Mouse (Mus musculus): ENCODE measurements around the gene Aagab. TPM values are rescaled to one million over a fixed set of nuclear protein-coding genes. Genes with fewer than 3 reads are reported as not detected.

Gene Aagab
- total and polyA plus RNA-seq, 3 experiments, result 16.1 to 27.4 TPM; not detected in 1

- Histone ChIP-seq H3K36me3 (ENCODE audit: control insufficient read depth in 1 of 2, insufficient read depth in 2 of 2, low read length in 2 of 2) (no peaks in the 10 kb centered on the region), H3K4me3 (ENCODE audit: control insufficient read depth in 1 of 2, insufficient read depth in 1 of 2, low read depth in 2 of 2, low read length in 2 of 2) (no peak overlapping the region), H3K27me3 (ENCODE audit: control insufficient read depth in 1 of 2, insufficient read depth in 2 of 2, low read length in 2 of 2) (peaks cover 2 to 3% of the 10 kb centered on the region in 2 experiments), H3K9ac (ENCODE audit: control insufficient read depth, low read depth, low read length, poor library complexity, severe bottlenecking) (no peak overlapping the region), H3K9me3 (replicated peaks; ENCODE audit: insufficient read depth, low read length) (no peaks in the 10 kb centered on the region), H3K4me1 (ENCODE audit: control insufficient read depth in 1 of 2, insufficient read depth in 2 of 2, low read length in 2 of 2) (peaks cover 0 to 3% of the 10 kb centered on the region in 2 experiments; a peak in 2 of 4 replicates), H3K27ac (ENCODE audit: control insufficient read depth, low read depth, low read length) (no peak overlapping the region), H3K79me2 (ENCODE audit: control insufficient read depth, insufficient read depth, low read length, poor library complexity) (no peaks in the 10 kb centered on the region)
- no peak for DNase-seq (ENCODE audit: low read depth, low spot score)
- TF ChIP-seq UBTF (IDR thresholded peaks at IDR 0.05; ENCODE audit: borderline replicate concordance, insufficient read depth, low read depth, low read length) (no peak), E2F4 (IDR thresholded peaks at IDR 0.05; ENCODE audit: borderline replicate concordance, low read depth, low read length) (no peak), KAT2A (conservative IDR thresholded peaks at IDR 0.05; ENCODE audit: low read depth, low read length) (no peak), MAX (IDR thresholded peaks at IDR 0.05; ENCODE audit: low read length) (no peak), ZMIZ1 (IDR thresholded peaks at IDR 0.05; ENCODE audit: low read depth, low read length) (no peak), MYB (IDR thresholded peaks at IDR 0.05; ENCODE audit: low read depth, low read length) (no peak)
These were observed 48.8 kb upstream of the Aagab start for GRCm38 (mm10) chr9:63553628-63554027.

GRCm38 (mm10) chr9:63555460-63555990, 46.9 kb upstream of the Aagab start:
- Histone ChIP-seq H3K79me2 (ENCODE audit: control insufficient read depth, insufficient read depth, low read length, poor library complexity) (no peaks in the 10 kb centered on the region), H3K4me3 (ENCODE audit: control insufficient read depth in 1 of 2, insufficient read depth in 1 of 2, low read depth in 2 of 2, low read length in 2 of 2) (no peak overlapping the region), H3K9ac (ENCODE audit: control insufficient read depth, low read depth, low read length, poor library complexity, severe bottlenecking) (no peak overlapping the region), H3K4me1 (ENCODE audit: control insufficient read depth in 1 of 2, insufficient read depth in 2 of 2, low read length in 2 of 2) (peaks cover 0 to 3% of the 10 kb centered on the region in 2 experiments; a peak in 1 of 4 replicates), H3K36me3 (ENCODE audit: control insufficient read depth in 1 of 2, insufficient read depth in 2 of 2, low read length in 2 of 2) (no peaks in the 10 kb centered on the region), H3K27ac (ENCODE audit: control insufficient read depth, low read depth, low read length) (no peak overlapping the region), H3K9me3 (replicated peaks; ENCODE audit: insufficient read depth, low read length) (no peaks in the 10 kb centered on the region), H3K27me3 (ENCODE audit: control insufficient read depth in 1 of 2, insufficient read depth in 2 of 2, low read length in 2 of 2) (peaks cover 2% of the 10 kb centered on the region in 2 experiments; a peak in 3 of 4 replicates)
- TF ChIP-seq ETS1 (IDR thresholded peaks at IDR 0.05; ENCODE audit: low read depth, low read length) (no peak), HCFC1 (IDR thresholded peaks at IDR 0.05; ENCODE audit: low read depth, low read length) (no peak), SMC3 (IDR thresholded peaks at IDR 0.05; ENCODE audit: low read depth, low read length) (no peak), UBTF (IDR thresholded peaks at IDR 0.05; ENCODE audit: borderline replicate concordance, insufficient read depth, low read depth, low read length) (no peak), POLR2AphosphoS5 (IDR thresholded peaks at IDR 0.05; ENCODE audit: borderline replicate concordance, low read depth, low read length) (no peak), ELF1 (IDR thresholded peaks at IDR 0.05; ENCODE audit: low read depth, low read length) (no peak), SIN3A (IDR thresholded peaks at IDR 0.05; ENCODE audit: low read length) (no peak), CHD1 (IDR thresholded peaks at IDR 0.05; ENCODE audit: low read depth, low read length) (no peak), RAD21 (IDR thresholded peaks at IDR 0.05; ENCODE audit: low read depth, low read length) (no peak), POLR2A (IDR thresholded peaks at IDR 0.05; ENCODE audit: control insufficient read depth in 1 of 2, insufficient read depth in 1 of 2, low read depth in 1 of 2, low read length in 2 of 2, poor library complexity in 1 of 2) (no peak), MAX (IDR thresholded peaks at IDR 0.05; ENCODE audit: low read length) (no peak), BHLHE40 (IDR thresholded peaks at IDR 0.05; ENCODE audit: borderline replicate concordance, low read depth, low read length) (no peak), TAL1 (IDR thresholded peaks at IDR 0.05; ENCODE audit: low read length) (no peak), USF1 (IDR thresholded peaks at IDR 0.05; ENCODE audit: low read depth, low read length) (no peak), NELFE (IDR thresholded peaks at IDR 0.05; ENCODE audit: low read depth, low read length) (no peak), ZNF384 (IDR thresholded peaks at IDR 0.05; ENCODE audit: low read depth, low read length) (no peak), GATA1 (IDR thresholded peaks at IDR 0.05; ENCODE audit: low read depth, low read length) (no peak), MAFK (IDR thresholded peaks at IDR 0.05; ENCODE audit: borderline replicate concordance, low read depth, low read length) (no peak), ZC3H11A (IDR thresholded peaks at IDR 0.05; ENCODE audit: low read depth, low read length) (no peak)
- no peak for DNase-seq (ENCODE audit: low read depth, low spot score)
